Mouse (Mus musculus) cerebellum, adult 2 months (tissue): ENCODE results near the gene Gm17482. TPM values are rescaled to one million over a fixed set of nuclear protein-coding genes. Genes with fewer than 3 reads are reported as not detected.

ENCODE experiments used
- DNase-seq, 2 experiments: peaks; one replicate each; pipeline ENCODE4 v3.0.0; 2021
- H3K27ac ChIP-seq: fragments of 200-500 bp; 2 replicates; pipeline ENCODE4 v1.5.1; 2012; ENCODE audit warnings: low read length, control low read depth, inconsistent platforms; ENCODE audit not compliant: insufficient read depth
- H3K27me3 ChIP-seq: fragments of 200-500 bp; 2 replicates; pipeline ENCODE4 v1.6.1; 2012; ENCODE audit warnings: inconsistent platforms, mild to moderate bottlenecking, low read length, moderate library complexity; ENCODE audit not compliant: control insufficient read depth, insufficient read depth
- H3K4me1 ChIP-seq: fragments of 200-500 bp; 2 replicates; pipeline ENCODE4 v1.6.1; 2011; ENCODE audit warnings: low read length; ENCODE audit not compliant: control insufficient read depth, insufficient read depth
- H3K4me3 ChIP-seq: fragments of 200-500 bp; replicated peaks from 2 replicates; pipeline ENCODE3; 2011; ENCODE audit warnings: mild to moderate bottlenecking, low read depth, low read length, control low read depth; ENCODE audit not compliant: insufficient read depth
- CTCF ChIP-seq: fragments of 200-500 bp; IDR thresholded peaks from 2 replicates; pipeline ENCODE4 v1.5.1; 2011; ENCODE audit warnings: low read depth, mild to moderate bottlenecking, control low read depth, low read length, moderate library complexity, borderline replicate concordance; ENCODE audit not compliant: insufficient read depth
- POLR2A ChIP-seq: fragments of 200-500 bp; IDR thresholded peaks from 2 replicates; pipeline ENCODE4 v1.6.1; 2011; ENCODE audit warnings: low read length, control low read depth, borderline replicate concordance; ENCODE audit not compliant: insufficient read depth
- WGBS: fragments of 180-500 bp; shearing (Covaris S2); methylation state at CpG from one replicate; pipeline ENCODE4 v1.1.7; 2018; 5-methylcytosine and 5-hydroxymethylcytosine counted together
- polyA plus RNA-seq: library from polyadenylated mRNA; depleted of rRNA; stranded (reverse); fragments of >200 nt; gene quantifications from 2 replicates; pipeline ENCODE4 v1.2.3, GENCODE M21; 2012; rRNA removed

The Gm17482 gene
- not detected in 2 replicates for polyA plus RNA-seq

DNA sequence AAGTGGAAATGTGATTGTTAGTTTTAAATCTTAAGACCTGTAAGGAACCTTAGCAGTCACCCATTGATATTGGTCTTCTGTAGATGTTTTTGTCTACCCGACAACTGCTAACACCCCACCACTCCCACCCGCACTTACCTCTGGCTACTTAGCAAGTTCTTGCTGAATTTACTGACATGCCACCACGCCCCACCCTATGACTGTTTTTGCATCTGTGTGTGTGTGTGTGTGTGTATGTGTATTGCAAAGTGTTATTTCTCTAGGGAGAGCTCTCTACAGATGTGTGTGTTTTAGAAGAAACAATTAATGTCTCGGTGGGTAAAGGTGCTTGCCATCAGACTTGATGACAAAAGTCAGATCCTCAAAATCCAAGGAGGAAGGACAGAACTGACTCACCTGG, at the start of gene Gm17482:
Gene Gm17482, plus strand, starts transcription at position 301 of the 400 bp plus-strand sequence.
- TF ChIP-seq CTCF = no peak
- no peak for TF ChIP-seq POLR2A
- no peaks in the 10 kb centered on the region for H3K27me3 ChIP-seq
- H3K27ac ChIP-seq = peak within 1 kb of the TSS; percentile 48; the same call in 1 of the 2 replicates
- DNase-seq = no peak
- 89% methylated on average over 4 of the region's 4 CpGs for WGBS
- peaks cover 40% of the 10 kb centered on the region; the same call in 1 of the 2 replicates for H3K4me1 ChIP-seq
- no peak within 1 kb of the TSS for H3K4me3 ChIP-seq

DNA sequence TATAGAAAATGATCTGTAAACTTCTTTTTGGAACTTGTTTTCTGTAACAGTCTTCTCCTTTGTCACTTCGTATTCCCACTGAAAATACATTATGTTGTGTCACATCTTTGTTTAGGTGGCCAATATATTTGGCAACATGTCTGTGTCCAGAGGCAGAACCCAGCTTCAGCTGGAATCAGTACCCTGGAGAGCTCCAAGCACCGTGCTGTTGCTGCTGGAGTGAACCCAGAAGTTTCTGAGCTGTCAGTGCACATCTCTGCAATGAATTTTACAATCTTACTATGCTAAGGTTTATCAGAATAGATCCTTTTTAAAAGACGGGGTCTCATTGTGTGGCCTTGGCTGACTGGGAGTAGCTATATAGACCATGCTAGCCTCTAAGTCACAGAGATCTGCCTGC, 48.3 kb upstream of the Gm17482 start:
- 38% methylated on average over 3 of the region's 3 CpGs for WGBS
- H3K27ac ChIP-seq = no peak overlapping the region

DNA sequence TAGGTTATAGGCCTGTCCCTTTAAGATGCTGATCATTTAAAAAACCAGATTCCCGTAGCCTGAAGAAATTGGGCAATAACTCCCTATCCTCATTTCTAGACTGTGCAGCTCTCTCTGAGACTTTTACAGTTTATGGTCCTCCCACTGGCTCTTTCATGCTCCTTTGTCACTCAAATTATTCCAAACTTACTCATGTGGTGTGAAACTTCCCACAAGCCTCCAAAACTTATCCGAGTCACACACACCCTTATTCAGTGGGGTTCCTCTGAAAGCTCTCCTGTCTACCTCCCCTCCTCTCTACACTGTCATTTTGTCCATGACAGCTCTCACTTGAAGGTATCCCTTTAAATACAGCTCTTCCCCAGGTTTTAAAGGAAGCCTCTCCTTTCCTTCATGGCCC, 46.0 kb upstream of the Gm17482 start:
- H3K27ac ChIP-seq = no peak overlapping the region
- 71% methylated on average over 2 of the region's 2 CpGs for WGBS
- TF ChIP-seq POLR2A (no peak), CTCF (no peak)

More for the DNA sequence above, 48.3 kb upstream of the Gm17482 start:
- Histone ChIP-seq H3K4me1 (peaks cover 9% of the 10 kb centered on the region), H3K4me3 (no peak overlapping the region), H3K27me3 (no peaks in the 10 kb centered on the region)
- no peak for TF ChIP-seq CTCF
- no peak for TF ChIP-seq POLR2A
- no peak for DNase-seq

DNA sequence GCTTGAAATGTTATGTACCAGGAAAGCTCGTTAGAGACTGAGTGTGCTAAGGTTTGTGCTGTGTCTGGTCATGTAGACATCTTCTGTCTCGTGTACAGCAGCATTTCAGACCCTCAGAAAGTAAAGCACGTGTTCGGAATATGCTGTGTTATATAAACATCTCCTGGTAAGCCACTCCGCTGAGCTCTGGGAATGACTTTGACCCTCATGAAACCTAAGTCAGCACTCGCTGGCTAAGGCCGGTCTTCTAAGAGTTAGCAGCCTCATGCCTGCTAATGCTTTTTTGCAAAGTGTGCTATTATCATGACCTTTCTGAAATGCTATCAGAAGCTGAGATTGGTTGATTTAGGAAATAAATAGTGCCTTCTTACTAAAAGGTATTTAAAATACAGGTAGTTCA, 36.0 kb upstream of the Gm17482 start:
- H3K4me3 ChIP-seq = no peak overlapping the region
- WGBS = 79% methylated on average over 7 of the region's 7 CpGs
- no peaks in the 10 kb centered on the region for H3K27me3 ChIP-seq
- peaks cover 5% of the 10 kb centered on the region for H3K4me1 ChIP-seq
- no peak for TF ChIP-seq CTCF
- no peak for TF ChIP-seq POLR2A
- H3K27ac ChIP-seq = no peak overlapping the region
- DNase-seq = no peak

More for the DNA sequence above, 46.0 kb upstream of the Gm17482 start:
- Histone ChIP-seq H3K27me3 (no peaks in the 10 kb centered on the region), H3K4me1 (peaks cover 6% of the 10 kb centered on the region; the same call in 1 of the 2 replicates), H3K4me3 (no peak overlapping the region)
- no peak for DNase-seq

DNA sequence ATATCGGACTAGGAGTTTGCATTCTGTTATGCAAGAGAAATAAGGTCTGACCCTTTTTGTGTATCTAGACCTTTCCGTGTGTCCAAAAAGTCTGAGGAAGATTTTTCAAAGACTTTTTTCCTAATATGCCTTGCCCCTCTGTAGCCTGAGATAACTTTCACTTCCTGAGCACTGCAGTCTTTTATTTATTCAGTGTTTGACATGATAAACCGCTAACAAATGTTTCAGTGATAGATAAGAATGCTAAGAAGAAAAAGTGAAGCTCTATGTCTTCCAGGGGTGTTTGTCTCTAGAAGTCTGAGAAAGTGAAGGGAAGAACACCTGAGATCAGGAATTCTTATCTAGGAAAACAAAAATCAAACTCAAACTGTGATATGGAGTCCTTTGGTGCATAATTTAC, 26.4 kb upstream of the Gm17482 start:
- no peak for DNase-seq
- WGBS = 90% methylated on average over 3 of the region's 3 CpGs

DNA sequence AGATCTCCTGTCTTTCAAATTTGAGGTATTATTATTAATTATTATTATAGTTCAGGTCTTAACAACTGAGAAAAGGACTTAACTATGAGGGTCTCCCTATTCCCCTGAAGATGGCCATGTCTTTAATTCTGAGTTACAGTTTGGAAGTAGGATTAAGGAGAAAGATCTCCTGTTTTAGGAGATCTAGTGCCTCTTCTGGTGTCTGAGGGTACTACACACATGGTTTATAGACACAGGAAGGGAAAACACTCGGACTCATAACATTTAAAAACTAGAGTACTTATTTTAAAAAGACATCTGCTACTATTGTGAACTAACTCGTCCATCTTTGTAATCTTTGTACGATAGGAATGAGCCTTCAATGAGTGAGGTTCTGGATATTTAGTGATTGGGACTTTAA, 24.1 kb upstream of the Gm17482 start:
- 79% methylated on average over 3 of the region's 3 CpGs for WGBS
- Histone ChIP-seq H3K27me3 (no peaks in the 10 kb centered on the region), H3K4me3 (no peak overlapping the region), H3K4me1 (no peaks in the 10 kb centered on the region), H3K27ac (no peak overlapping the region)
- TF ChIP-seq CTCF (no peak), POLR2A (no peak)
- no peak for DNase-seq

More for the DNA sequence above, 26.4 kb upstream of the Gm17482 start:
- no peaks in the 10 kb centered on the region for H3K27me3 ChIP-seq
- TF ChIP-seq CTCF (no peak), POLR2A (no peak)
- H3K27ac ChIP-seq = no peak overlapping the region
- H3K4me3 ChIP-seq = no peak overlapping the region
- no peaks in the 10 kb centered on the region for H3K4me1 ChIP-seq

DNA sequence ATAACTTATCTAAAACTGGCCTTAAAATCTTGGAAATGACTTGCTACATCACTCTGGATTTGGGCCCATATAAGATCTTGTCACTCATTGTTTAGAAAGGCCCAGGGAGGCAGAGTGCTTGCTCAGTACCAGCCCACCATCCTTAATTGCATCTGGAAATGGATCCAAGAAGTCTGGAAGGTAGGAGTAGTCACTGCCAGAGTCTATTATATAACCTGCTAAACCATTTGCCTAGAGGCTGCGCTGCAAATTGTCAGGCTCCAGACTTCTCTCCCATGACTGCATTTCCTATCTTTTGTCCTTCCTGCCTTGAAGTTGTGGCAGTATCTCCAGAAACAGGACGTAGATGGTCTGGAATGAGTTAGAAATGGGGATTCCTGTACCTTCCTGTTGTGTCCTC, 17.0 kb upstream of the Gm17482 start:
- no peaks in the 10 kb centered on the region for H3K27me3 ChIP-seq
- peaks cover 14% of the 10 kb centered on the region; the same call in 1 of the 2 replicates for H3K4me1 ChIP-seq
- H3K4me3 ChIP-seq = no peak overlapping the region
- peak in 1 of 2 experiments; percentile 58 for DNase-seq
- 17% methylated on average over 2 of the region's 2 CpGs for WGBS
- no peak overlapping the region for H3K27ac ChIP-seq
- TF ChIP-seq CTCF = no peak
- no peak for TF ChIP-seq POLR2A

DNA sequence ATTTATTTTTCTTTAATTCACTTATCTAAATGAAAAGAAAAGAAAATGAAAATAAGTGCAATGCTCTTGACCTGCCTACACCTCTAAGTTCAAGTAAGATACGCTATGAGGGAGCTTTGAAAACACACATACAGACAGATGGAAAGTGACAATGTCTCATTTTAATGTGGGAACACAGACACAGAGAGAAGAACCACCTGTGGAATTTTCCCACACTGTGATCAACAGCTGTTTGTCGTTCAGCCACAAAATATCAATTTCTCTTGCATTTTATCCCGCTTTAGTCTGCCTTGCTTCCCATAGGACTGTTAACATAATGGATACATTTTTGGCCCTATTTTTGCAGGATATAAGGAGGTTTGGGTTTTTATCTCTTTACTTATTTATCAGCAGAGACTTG, 16.3 kb upstream of the Gm17482 start:
- WGBS = 78% methylated on average over 3 of the region's 3 CpGs
- peaks cover 14% of the 10 kb centered on the region; the same call in 1 of the 2 replicates for H3K4me1 ChIP-seq
- no peaks in the 10 kb centered on the region for H3K27me3 ChIP-seq
- TF ChIP-seq POLR2A (no peak), CTCF (no peak)
- no peak overlapping the region for H3K4me3 ChIP-seq
- H3K27ac ChIP-seq = no peak overlapping the region
- DNase-seq = no peak
